Mouse (Mus musculus) embryonic facial prominence, embryonic 13.5 days (tissue): Measurements from ENCODE around the gene Ercc2. TPM values are rescaled to one million over a fixed set of nuclear protein-coding genes. Genes with fewer than 3 reads are reported as not detected.

ENCODE experiments used
- ATAC-seq: fragments of 200-750 bp; cut with Nextera tagmentation; 2 replicates; pipeline ENCODE4 v1.8.0; 2017; ENCODE audit warnings: low read depth; ENCODE audit not compliant: insufficient number of reproducible peaks, insufficient read depth, low FRiP score, low TSS enrichment
- H3K27ac ChIP-seq: fragments of 300-500 bp; sonication (generic); 2 replicates; pipeline ENCODE4 v1.5.1; 2015; ENCODE audit warnings: moderate library complexity, mild to moderate bottlenecking, inconsistent platforms
- H3K27me3 ChIP-seq: fragments of 300-500 bp; sonication (generic); 2 replicates; pipeline ENCODE4 v1.6.1; 2015; ENCODE audit warnings: mild to moderate bottlenecking, inconsistent platforms
- H3K36me3 ChIP-seq: fragments of 300-500 bp; sonication (generic); 2 replicates; pipeline ENCODE4 v1.6.1; 2015; ENCODE audit warnings: mild to moderate bottlenecking, inconsistent platforms
- H3K4me1 ChIP-seq: fragments of 300-500 bp; sonication (generic); 2 replicates; pipeline ENCODE4 v1.6.1; 2015; ENCODE audit warnings: inconsistent platforms
- H3K4me2 ChIP-seq: fragments of 300-500 bp; sonication (generic); 2 replicates; pipeline ENCODE4 v1.6.1; 2015; ENCODE audit warnings: moderate library complexity, mild to moderate bottlenecking, inconsistent platforms
- H3K4me3 ChIP-seq: fragments of 300-500 bp; sonication (generic); 2 replicates; pipeline ENCODE4 v1.5.1; 2015; ENCODE audit warnings: mild to moderate bottlenecking, inconsistent platforms
- H3K9ac ChIP-seq: fragments of 300-500 bp; sonication (generic); 2 replicates; pipeline ENCODE4 v1.6.1; 2015; ENCODE audit warnings: mild to moderate bottlenecking, inconsistent platforms
- H3K9me3 ChIP-seq: fragments of 300-500 bp; sonication (generic); 2 replicates; pipeline ENCODE4 v1.6.1; 2016; ENCODE audit warnings: inconsistent platforms
- WGBS: fragments of 180-500 bp; shearing (Covaris S2); methylation state at CpG from one replicate; pipeline ENCODE4 v1.1.7; 2015; ENCODE audit warnings: mixed read lengths; 5-methylcytosine and 5-hydroxymethylcytosine counted together
- polyA plus RNA-seq: library from polyadenylated mRNA; unstranded; fragments of >200 nt; fragmentation: Nextera tagmentation; extraction: Ambion mirVana; gene quantifications from 2 replicates; pipeline ENCODE4 v1.2.1, GENCODE M21; 2015

The Ercc2 gene
- polyA plus RNA-seq, 1 experiment from 2014 or later: 17.4 TPM

DNA sequence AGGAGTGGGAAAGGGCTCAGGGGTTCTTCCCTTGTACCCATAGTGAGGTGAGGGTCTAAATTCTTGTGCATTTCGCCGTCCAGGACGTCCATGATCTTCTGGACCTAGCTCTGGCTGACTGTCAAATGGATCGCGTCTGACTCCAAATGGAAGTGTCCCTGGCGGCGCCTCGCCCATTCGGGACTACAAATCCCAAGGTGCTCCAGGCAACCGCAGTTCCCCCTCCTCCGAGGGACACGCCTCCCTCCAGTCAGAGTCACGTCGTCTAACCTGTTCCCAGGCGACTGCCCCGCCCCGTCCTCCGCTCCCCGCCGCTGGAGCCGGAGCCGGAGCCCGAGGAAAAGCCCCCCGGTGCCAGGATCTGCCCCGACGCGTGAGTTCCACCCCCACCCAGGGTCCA, 20.9 kb upstream of the Ercc2 start:
- peak overlapping the region; percentile 74 for H3K27ac ChIP-seq
- H3K4me2 ChIP-seq: peak overlapping the region; percentile 98

DNA sequence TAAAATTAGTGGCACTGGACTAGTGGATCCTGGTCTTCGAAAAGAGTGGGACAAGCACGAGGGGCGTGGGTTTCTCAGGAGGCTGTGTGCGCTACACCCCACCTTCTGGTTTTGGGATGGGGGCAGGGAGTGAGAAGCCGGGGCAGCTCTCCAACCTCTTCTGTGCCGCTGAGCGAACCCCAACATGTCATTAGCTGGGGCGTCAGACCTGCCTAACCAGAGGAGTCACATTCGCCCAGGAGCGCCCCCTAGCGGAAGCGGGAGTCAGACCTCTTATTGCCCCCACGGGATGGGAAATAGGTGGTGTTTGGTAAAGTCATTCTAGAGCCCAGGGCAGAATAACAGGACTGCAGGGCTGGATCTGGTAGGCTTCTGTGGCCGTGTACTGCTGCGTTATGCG, 20.1 kb upstream of the Ercc2 start:
- H3K4me1 ChIP-seq: peaks cover 43% of the 10 kb centered on the region
- H3K36me3 ChIP-seq: peaks cover 14% of the 10 kb centered on the region
- WGBS: 10% methylated on average over 16 of the region's 16 CpGs
- peak overlapping the region; percentile 74 for H3K27ac ChIP-seq
- peak overlapping the region; percentile 66 for H3K4me3 ChIP-seq
- peak overlapping the region; percentile 98 for H3K4me2 ChIP-seq
- peaks cover 11% of the 10 kb centered on the region for H3K27me3 ChIP-seq
- H3K9me3 ChIP-seq: no peaks in the 10 kb centered on the region
- peak overlapping the region; percentile 76 for H3K9ac ChIP-seq
- ATAC-seq: no peak

More for the DNA sequence above, 20.9 kb upstream of the Ercc2 start:
- Histone ChIP-seq H3K27me3 (peaks cover 11% of the 10 kb centered on the region), H3K4me1 (peaks cover 43% of the 10 kb centered on the region), H3K4me3 (peak overlapping the region; percentile 66), H3K36me3 (peaks cover 21% of the 10 kb centered on the region), H3K9me3 (no peaks in the 10 kb centered on the region), H3K9ac (peak overlapping the region; percentile 76)
- ATAC-seq: peak; percentile 59
- under 1% methylated on average over 27 of the region's 27 CpGs for WGBS

DNA sequence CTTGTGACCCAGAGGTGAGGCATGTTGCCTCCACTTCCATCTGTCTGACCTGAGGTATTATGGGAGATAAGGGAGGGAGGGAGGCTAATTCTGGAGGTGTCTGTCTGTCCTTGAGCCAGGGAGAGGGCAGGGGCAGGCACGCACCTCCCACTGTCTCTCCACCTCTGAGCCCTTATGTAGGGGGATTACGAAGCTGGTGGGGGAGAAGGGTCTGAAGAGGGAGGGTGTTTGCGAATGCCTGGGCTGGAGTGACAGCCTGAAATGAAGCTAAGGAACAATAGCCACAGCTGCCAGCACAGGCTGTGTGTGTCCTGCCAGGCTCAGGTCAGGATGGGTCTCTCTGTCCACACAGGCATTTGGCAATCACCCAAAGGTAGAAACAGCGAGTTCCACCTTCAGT, 19.5 kb upstream of the Ercc2 start:
- H3K4me1 ChIP-seq: peaks cover 43% of the 10 kb centered on the region

DNA sequence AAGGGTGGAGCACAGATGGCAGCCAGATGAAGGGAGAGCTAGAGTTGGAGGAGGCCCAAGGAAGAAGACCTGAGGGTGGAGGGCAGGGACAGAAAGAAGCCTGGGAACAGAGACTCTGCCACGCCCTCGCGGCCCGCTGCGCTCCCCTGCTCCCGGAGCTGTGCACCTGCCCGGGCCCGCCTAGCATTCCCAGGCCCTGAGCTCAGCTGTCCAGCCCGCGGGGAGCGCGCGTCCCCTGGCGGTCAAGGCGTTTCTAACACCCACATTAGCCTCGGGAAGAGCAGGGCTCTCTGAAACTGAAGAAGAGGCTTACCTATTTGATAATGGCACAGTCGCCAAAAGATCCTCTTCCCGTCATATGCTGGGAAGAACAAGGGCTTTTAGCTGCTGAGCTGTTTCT, 17.9 kb upstream of the Ercc2 start:
- Histone ChIP-seq H3K27ac (peak overlapping the region; percentile 63; the same call in 1 of the 2 replicates), H3K9ac (0 out of 2 replicates have a peak overlapping the region, but pooled peaks have one; percentile 23), H3K4me3 (0 out of 2 replicates have a peak overlapping the region, but pooled peaks have one; percentile 6), H3K4me2 (peak overlapping the region; percentile 25), H3K4me1 (peaks cover 30% of the 10 kb centered on the region), H3K27me3 (peaks cover 17% of the 10 kb centered on the region), H3K9me3 (no peaks in the 10 kb centered on the region), H3K36me3 (no peaks in the 10 kb centered on the region)
- ATAC-seq: no peak
- WGBS: 5% methylated on average over 18 of the region's 18 CpGs

More for the DNA sequence above, 19.5 kb upstream of the Ercc2 start:
- no peaks in the 10 kb centered on the region for H3K9me3 ChIP-seq
- H3K27me3 ChIP-seq: peaks cover 11% of the 10 kb centered on the region
- H3K36me3 ChIP-seq: peaks cover 8% of the 10 kb centered on the region
- no peak overlapping the region for H3K27ac ChIP-seq
- H3K9ac ChIP-seq: peak overlapping the region; percentile 76
- no peak for ATAC-seq
- peak overlapping the region; percentile 66 for H3K4me3 ChIP-seq
- H3K4me2 ChIP-seq: peak overlapping the region; percentile 98
- WGBS: 53% methylated on average over 4 of the region's 4 CpGs

DNA sequence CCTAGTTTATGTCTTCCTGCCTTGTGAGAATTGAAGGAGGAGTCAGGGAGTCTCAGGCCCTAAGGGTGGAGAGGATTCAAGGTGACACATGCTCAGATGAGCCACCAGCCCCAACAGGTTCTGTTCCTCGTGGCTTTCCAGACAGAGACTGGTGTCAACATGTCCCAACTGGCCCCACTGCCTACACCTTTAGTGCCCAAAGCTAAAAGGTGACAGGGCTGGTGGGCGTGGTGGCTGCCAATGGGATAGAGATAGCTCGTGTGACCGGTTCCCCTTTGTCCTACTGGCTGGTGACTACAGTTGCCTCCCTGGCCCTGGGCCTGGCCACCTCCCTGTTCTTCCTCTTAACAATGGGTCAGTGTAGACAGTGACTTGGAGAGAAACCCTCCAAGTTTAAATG, 16.4 kb upstream of the Ercc2 start:
- H3K4me3 ChIP-seq: no peak overlapping the region
- H3K9ac ChIP-seq: no peak overlapping the region
- no peak for ATAC-seq
- H3K4me1 ChIP-seq: peaks cover 32% of the 10 kb centered on the region
- peaks cover 29% of the 10 kb centered on the region for H3K27me3 ChIP-seq
- no peaks in the 10 kb centered on the region for H3K36me3 ChIP-seq
- WGBS: 59% methylated on average over 4 of the region's 4 CpGs
- H3K4me2 ChIP-seq: no peak overlapping the region
- H3K9me3 ChIP-seq: no peaks in the 10 kb centered on the region
- H3K27ac ChIP-seq: no peak overlapping the region

DNA sequence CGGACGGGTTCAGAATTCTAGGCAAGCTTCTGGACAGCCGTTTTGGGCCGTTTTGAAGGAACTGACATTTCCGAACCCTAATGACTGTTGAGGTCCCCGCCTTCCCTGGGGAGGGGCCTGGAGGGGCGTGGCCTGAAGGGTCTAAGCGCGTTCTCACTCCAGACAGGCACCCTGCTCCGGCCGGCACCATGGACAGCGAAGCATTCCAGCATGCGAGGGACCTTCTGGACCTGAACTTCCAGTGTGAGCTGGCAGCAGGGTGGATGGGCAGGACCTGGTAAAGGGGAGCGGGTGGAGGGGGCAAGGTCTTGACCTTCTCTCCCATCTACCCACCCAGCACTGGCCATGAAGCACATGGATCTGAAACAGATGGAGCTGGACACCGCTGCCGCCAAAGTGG, 13.4 kb upstream of the Ercc2 start:
- Histone ChIP-seq H3K9me3 (no peaks in the 10 kb centered on the region), H3K4me3 (no peak overlapping the region), H3K4me1 (peaks cover 11% of the 10 kb centered on the region), H3K4me2 (no peak overlapping the region), H3K36me3 (peaks cover 8% of the 10 kb centered on the region), H3K27me3 (peaks cover 18% of the 10 kb centered on the region), H3K27ac (no peak overlapping the region), H3K9ac (no peak overlapping the region)
- 17% methylated on average over 16 of the region's 16 CpGs for WGBS
- no peak for ATAC-seq

DNA sequence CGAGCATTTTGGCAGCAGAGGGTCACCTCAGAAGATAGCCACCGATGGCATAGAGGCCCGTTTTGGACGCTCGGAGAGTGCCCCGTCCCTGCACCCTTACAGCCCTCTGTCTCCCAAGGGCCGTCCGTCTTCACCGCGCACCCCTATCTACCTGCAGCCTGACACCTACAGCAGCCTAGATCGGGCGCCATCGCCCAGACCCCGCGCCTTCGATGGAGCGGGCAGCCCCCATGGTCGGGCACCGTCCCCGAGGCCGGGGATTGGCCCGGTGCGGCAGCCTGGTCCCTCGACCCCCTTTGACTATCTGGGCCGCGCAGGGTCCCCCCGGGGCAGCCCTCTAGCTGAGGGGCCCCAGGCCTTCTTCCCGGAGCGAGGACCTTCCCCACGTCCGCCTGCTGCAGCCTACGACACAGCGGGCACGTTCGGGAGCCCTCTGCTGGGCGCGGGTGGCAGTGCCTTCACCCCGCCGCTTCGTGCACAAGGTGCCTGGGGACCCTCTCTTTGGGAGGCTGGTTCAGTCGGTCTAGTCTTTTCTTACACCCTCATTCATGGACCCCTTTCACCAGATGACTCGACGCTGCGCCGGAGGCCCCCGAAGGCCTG, 11.9 kb upstream of the Ercc2 start:
- 0 out of 2 replicates have a peak, but pooled peaks have one; percentile 53 for ATAC-seq
- peak overlapping the region; percentile 45 for H3K4me3 ChIP-seq
- H3K27ac ChIP-seq: no peak overlapping the region
- WGBS: 9% methylated on average over 46 of the region's 46 CpGs
- peaks cover 6% of the 10 kb centered on the region for H3K4me1 ChIP-seq
- H3K4me2 ChIP-seq: peak overlapping the region; percentile 80
- H3K9ac ChIP-seq: peak overlapping the region; percentile 73
- H3K36me3 ChIP-seq: peaks cover 15% of the 10 kb centered on the region
- H3K9me3 ChIP-seq: no peaks in the 10 kb centered on the region
- H3K27me3 ChIP-seq: peaks cover 18% of the 10 kb centered on the region

DNA sequence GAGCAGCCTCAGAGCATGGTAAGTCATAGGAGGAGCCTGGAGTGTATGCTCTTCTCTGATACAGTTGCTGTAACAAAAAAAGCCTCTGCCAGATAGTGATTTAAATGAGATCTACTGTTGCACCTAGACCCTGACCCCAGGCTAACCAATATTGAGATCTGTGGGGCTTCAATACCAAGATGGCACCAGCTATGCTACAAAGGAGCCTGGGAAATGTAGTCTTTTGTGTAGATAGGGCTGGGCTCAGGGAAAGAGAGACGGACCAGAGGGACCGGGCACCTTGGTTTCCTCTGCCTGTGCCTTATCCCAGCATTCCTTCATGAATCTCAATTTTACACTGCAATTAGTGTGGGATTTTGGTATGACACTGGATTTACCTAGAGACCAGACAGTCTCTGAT, 8.4 kb upstream of the Ercc2 start:
- Histone ChIP-seq H3K27me3 (peaks cover 17% of the 10 kb centered on the region), H3K4me1 (peaks cover 6% of the 10 kb centered on the region), H3K36me3 (peaks cover 41% of the 10 kb centered on the region), H3K27ac (no peak overlapping the region), H3K9me3 (no peaks in the 10 kb centered on the region), H3K4me2 (no peak overlapping the region), H3K4me3 (no peak overlapping the region), H3K9ac (no peak overlapping the region)
- WGBS: 77% methylated on average over 2 of the region's 2 CpGs
- ATAC-seq: no peak

DNA sequence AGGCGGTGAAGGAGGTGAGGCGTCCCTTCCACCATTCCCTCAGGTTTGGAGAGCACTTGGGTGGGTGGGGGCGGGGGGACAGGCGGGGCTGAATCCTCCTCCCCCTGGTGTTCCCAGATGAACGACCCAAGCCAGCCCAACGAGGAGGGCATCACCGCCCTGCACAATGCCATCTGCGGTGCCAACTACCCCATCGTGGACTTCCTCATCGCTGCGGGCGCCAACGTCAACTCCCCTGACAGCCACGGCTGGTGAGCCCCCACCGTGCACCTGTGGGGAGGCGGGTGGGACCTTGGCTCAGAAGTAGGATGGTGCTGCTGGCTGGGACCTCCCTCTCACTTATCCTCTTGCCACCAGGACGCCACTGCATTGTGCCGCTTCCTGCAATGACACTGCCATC, 6.4 kb upstream of the Ercc2 start:
- Histone ChIP-seq H3K4me3 (no peak overlapping the region), H3K4me1 (no peaks in the 10 kb centered on the region), H3K9ac (no peak overlapping the region), H3K4me2 (no peak overlapping the region), H3K27me3 (no peaks in the 10 kb centered on the region), H3K27ac (no peak overlapping the region), H3K36me3 (peaks cover 42% of the 10 kb centered on the region), H3K9me3 (no peaks in the 10 kb centered on the region)
- peak; percentile 18; the same call in 1 of the 2 replicates for ATAC-seq
- 82% methylated on average over 18 of the region's 18 CpGs for WGBS

DNA sequence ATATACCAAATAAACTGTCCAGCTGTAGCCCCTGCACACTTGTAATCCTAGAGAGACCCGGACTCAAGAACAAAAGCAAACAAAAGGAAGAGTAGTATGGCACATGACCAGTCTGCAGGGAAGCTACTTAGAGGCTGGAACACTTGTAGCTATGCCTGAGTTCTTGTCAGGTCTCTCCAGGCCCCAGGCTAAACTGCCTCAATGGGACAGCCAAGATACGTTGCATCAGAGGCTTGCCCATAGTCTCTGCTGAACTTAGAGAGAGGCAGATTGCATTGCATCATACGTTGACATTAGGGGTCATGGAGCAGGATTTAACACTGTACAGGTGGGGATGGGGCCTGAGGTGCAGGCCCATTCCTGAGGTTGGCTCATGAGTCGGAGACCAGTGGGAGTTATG, 5.8 kb upstream of the Ercc2 start:
- 89% methylated on average over 4 of the region's 4 CpGs for WGBS
- Histone ChIP-seq H3K4me3 (no peak overlapping the region), H3K36me3 (peaks cover 42% of the 10 kb centered on the region), H3K9ac (no peak overlapping the region), H3K9me3 (no peaks in the 10 kb centered on the region), H3K4me2 (no peak overlapping the region), H3K27ac (no peak overlapping the region), H3K4me1 (no peaks in the 10 kb centered on the region), H3K27me3 (no peaks in the 10 kb centered on the region)
- no peak for ATAC-seq

DNA sequence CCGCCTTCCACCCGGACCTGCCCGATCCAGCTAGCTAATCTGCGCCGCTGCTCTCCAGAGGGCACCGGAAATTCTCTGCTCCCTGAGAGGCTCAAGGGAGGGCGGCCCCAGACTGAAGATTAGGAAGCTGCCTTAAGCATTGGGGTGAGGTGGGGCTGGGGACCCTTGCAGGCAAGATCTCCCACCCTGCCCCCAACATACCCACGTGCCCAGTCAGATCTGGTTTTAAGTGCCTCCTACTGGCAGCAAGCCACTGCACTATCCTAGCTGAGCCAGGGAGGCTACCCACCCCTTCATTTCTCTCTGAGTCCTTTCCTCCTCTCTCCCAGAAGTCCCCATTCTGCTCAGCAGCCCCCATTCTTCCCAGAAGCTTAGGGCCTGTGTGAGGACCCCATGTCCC, 3.8 kb upstream of the Ercc2 start:
- no peaks in the 10 kb centered on the region for H3K27me3 ChIP-seq
- H3K27ac ChIP-seq: no peak overlapping the region
- WGBS: 58% methylated on average over 8 of the region's 8 CpGs
- H3K4me2 ChIP-seq: no peak overlapping the region
- peaks cover 37% of the 10 kb centered on the region for H3K36me3 ChIP-seq
- no peak overlapping the region for H3K9ac ChIP-seq
- H3K4me1 ChIP-seq: peaks cover 8% of the 10 kb centered on the region
- H3K9me3 ChIP-seq: no peaks in the 10 kb centered on the region
- no peak for ATAC-seq
- no peak overlapping the region for H3K4me3 ChIP-seq

DNA sequence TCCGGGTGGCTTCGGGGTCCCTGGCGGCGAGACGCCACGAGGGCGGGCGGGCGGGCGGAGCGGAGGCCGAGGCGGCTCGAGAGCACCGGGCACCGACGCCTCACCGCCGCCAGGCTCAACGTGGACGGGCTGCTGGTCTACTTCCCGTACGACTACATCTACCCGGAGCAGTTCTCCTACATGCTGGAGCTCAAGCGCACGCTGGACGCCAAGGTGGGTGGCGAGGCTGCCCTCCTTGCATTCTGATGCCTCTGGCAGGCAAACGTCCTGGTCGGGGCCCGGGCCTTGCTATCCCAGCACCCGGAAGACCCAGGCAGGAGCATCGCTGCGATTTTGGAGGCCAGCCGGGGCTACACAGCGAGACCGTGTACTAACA, 344 bp downstream of the Ercc2 start:
- Histone ChIP-seq H3K4me1 (peaks cover 15% of the 10 kb centered on the region), H3K4me3 (peak overlapping the region; percentile 92), H3K9ac (peak overlapping the region; percentile 94), H3K4me2 (peak overlapping the region; percentile 87), H3K27me3 (no peaks in the 10 kb centered on the region), H3K27ac (no peak overlapping the region; the same call in 1 of the 2 replicates), H3K36me3 (peaks cover 49% of the 10 kb centered on the region), H3K9me3 (no peaks in the 10 kb centered on the region)
- peak; percentile 28; the same call in 1 of the 2 replicates for ATAC-seq
- 0% methylated on average over 19 of the region's 37 CpGs for WGBS
